Mouse (Mus musculus): ENCODE results near the gene Sox5. TPM values are rescaled to one million over a fixed set of nuclear protein-coding genes. Genes with fewer than 3 reads are reported as not detected.

The Sox5 gene
- polyA plus RNA-seq, 1 experiment from 2014 or later = 43.3 TPM

GRCm38 (mm10) chr6:144553476-144553875 lies 228.3 kb downstream of the Sox5 start:
- Histone ChIP-seq H3K4me2 (ENCODE audit: low read length) (no peak overlapping the region), H3K27ac (ENCODE audit: low read length) (no peak overlapping the region), H3K9me3 (replicated peaks; ENCODE audit: control insufficient read depth, low read length, poor library complexity, severe bottlenecking) (no peaks in the 10 kb centered on the region), H3K27me3 (ENCODE audit: control insufficient read depth, insufficient read depth, low read depth, low read length) (no peaks in the 10 kb centered on the region), H3K4me1 (ENCODE audit: control insufficient read depth, insufficient read depth, low read length) (no peaks in the 10 kb centered on the region), H3K36me3 (ENCODE audit: control insufficient read depth, insufficient read depth, low read length) (no peaks in the 10 kb centered on the region), H3K9ac (ENCODE audit: low read depth, low read length) (no peak overlapping the region), H3K4me3 (ENCODE audit: low read depth, low read length) (no peak overlapping the region)
- WGBS = 60% methylated on average over 6 of the region's 6 CpGs
- no peak for ATAC-seq

GRCm38 (mm10) chr6:144548991-144549390 lies 232.8 kb downstream of the Sox5 start:
- Histone ChIP-seq H3K9ac (ENCODE audit: low read depth, low read length) (no peak overlapping the region), H3K9me3 (replicated peaks; ENCODE audit: control insufficient read depth, low read length, poor library complexity, severe bottlenecking) (no peaks in the 10 kb centered on the region; the same call in 1 of the 2 replicates), H3K27ac (ENCODE audit: low read length) (no peak overlapping the region), H3K4me1 (ENCODE audit: control insufficient read depth, insufficient read depth, low read length) (no peaks in the 10 kb centered on the region), H3K36me3 (ENCODE audit: control insufficient read depth, insufficient read depth, low read length) (no peaks in the 10 kb centered on the region), H3K27me3 (ENCODE audit: control insufficient read depth, insufficient read depth, low read depth, low read length) (no peaks in the 10 kb centered on the region), H3K4me2 (ENCODE audit: low read length) (no peak overlapping the region), H3K4me3 (ENCODE audit: low read depth, low read length) (no peak overlapping the region)
- no peak for ATAC-seq
- 91% methylated on average over 8 of the region's 8 CpGs for WGBS

GRCm38 (mm10) chr6:144547141-144547540 lies 234.6 kb downstream of the Sox5 start:
- Histone ChIP-seq H3K27ac (ENCODE audit: low read length) (no peak overlapping the region), H3K27me3 (ENCODE audit: control insufficient read depth, insufficient read depth, low read depth, low read length) (no peaks in the 10 kb centered on the region), H3K9me3 (replicated peaks; ENCODE audit: control insufficient read depth, low read length, poor library complexity, severe bottlenecking) (no peaks in the 10 kb centered on the region; the same call in 1 of the 2 replicates), H3K4me1 (ENCODE audit: control insufficient read depth, insufficient read depth, low read length) (no peaks in the 10 kb centered on the region), H3K9ac (ENCODE audit: low read depth, low read length) (no peak overlapping the region), H3K4me2 (ENCODE audit: low read length) (no peak overlapping the region), H3K36me3 (ENCODE audit: control insufficient read depth, insufficient read depth, low read length) (no peaks in the 10 kb centered on the region), H3K4me3 (ENCODE audit: low read depth, low read length) (no peak overlapping the region)
- no peak for ATAC-seq

- no peak for ATAC-seq
- no peaks in the 10 kb centered on the region for H3K27me3 ChIP-seq (ENCODE audit: control insufficient read depth, insufficient read depth, low read depth, low read length)
- WGBS = 94% methylated on average over 8 of the region's 8 CpGs
Measured at GRCm38 (mm10) chr6:144545549-144545948, 236.2 kb downstream of the Sox5 start.

GRCm38 (mm10) chr6:144541316-144541715 lies 240.5 kb downstream of the Sox5 start:
- Histone ChIP-seq H3K27ac (ENCODE audit: low read length) (no peak overlapping the region), H3K9ac (ENCODE audit: low read depth, low read length) (no peak overlapping the region), H3K4me1 (ENCODE audit: control insufficient read depth, insufficient read depth, low read length) (no peaks in the 10 kb centered on the region), H3K9me3 (replicated peaks; ENCODE audit: control insufficient read depth, low read length, poor library complexity, severe bottlenecking) (no peaks in the 10 kb centered on the region), H3K36me3 (ENCODE audit: control insufficient read depth, insufficient read depth, low read length) (no peaks in the 10 kb centered on the region), H3K4me3 (ENCODE audit: low read depth, low read length) (no peak overlapping the region), H3K4me2 (ENCODE audit: low read length) (no peak overlapping the region), H3K27me3 (ENCODE audit: control insufficient read depth, insufficient read depth, low read depth, low read length) (no peaks in the 10 kb centered on the region)
- ATAC-seq = no peak
- 76% methylated on average over 9 of the region's 9 CpGs for WGBS

More at GRCm38 (mm10) chr6:144545549-144545948, 236.2 kb downstream of the Sox5 start:
- Histone ChIP-seq H3K4me3 (ENCODE audit: low read depth, low read length) (no peak overlapping the region), H3K4me1 (ENCODE audit: control insufficient read depth, insufficient read depth, low read length) (no peaks in the 10 kb centered on the region), H3K9me3 (replicated peaks; ENCODE audit: control insufficient read depth, low read length, poor library complexity, severe bottlenecking) (no peaks in the 10 kb centered on the region; the same call in 1 of the 2 replicates), H3K9ac (ENCODE audit: low read depth, low read length) (no peak overlapping the region), H3K4me2 (ENCODE audit: low read length) (no peak overlapping the region), H3K36me3 (ENCODE audit: control insufficient read depth, insufficient read depth, low read length) (no peaks in the 10 kb centered on the region), H3K27ac (ENCODE audit: low read length) (no peak overlapping the region)

GRCm38 (mm10) chr6:144539439-144540192 lies 242.2 kb downstream of the Sox5 start:
- H3K9me3 ChIP-seq (replicated peaks; ENCODE audit: control insufficient read depth, low read length, poor library complexity, severe bottlenecking) = no peaks in the 10 kb centered on the region
- H3K4me2 ChIP-seq (ENCODE audit: low read length) = no peak overlapping the region
- H3K27ac ChIP-seq (ENCODE audit: low read length) = no peak overlapping the region
- H3K27me3 ChIP-seq (ENCODE audit: control insufficient read depth, insufficient read depth, low read depth, low read length) = no peaks in the 10 kb centered on the region
- no peaks in the 10 kb centered on the region for H3K4me1 ChIP-seq (ENCODE audit: control insufficient read depth, insufficient read depth, low read length)
- 89% methylated on average over 18 of the region's 18 CpGs for WGBS
- no peak overlapping the region for H3K4me3 ChIP-seq (ENCODE audit: low read depth, low read length)
- H3K9ac ChIP-seq (ENCODE audit: low read depth, low read length) = no peak overlapping the region
- no peaks in the 10 kb centered on the region for H3K36me3 ChIP-seq (ENCODE audit: control insufficient read depth, insufficient read depth, low read length)
- ATAC-seq = no peak

- Histone ChIP-seq H3K9ac (ENCODE audit: low read depth, low read length) (no peak overlapping the region), H3K9me3 (replicated peaks; ENCODE audit: control insufficient read depth, low read length, poor library complexity, severe bottlenecking) (no peaks in the 10 kb centered on the region), H3K27me3 (ENCODE audit: control insufficient read depth, insufficient read depth, low read depth, low read length) (no peaks in the 10 kb centered on the region), H3K36me3 (ENCODE audit: control insufficient read depth, insufficient read depth, low read length) (no peaks in the 10 kb centered on the region), H3K27ac (ENCODE audit: low read length) (no peak overlapping the region), H3K4me2 (ENCODE audit: low read length) (no peak overlapping the region), H3K4me1 (ENCODE audit: control insufficient read depth, insufficient read depth, low read length) (no peaks in the 10 kb centered on the region; the same call in 1 of the 2 replicates), H3K4me3 (ENCODE audit: low read depth, low read length) (no peak overlapping the region)
- WGBS = 60% methylated on average over 11 of the region's 11 CpGs
- 0 out of 2 replicates have a peak, but pooled peaks have one; percentile 51 for ATAC-seq
Measured at GRCm38 (mm10) chr6:144523479-144523878, 258.3 kb downstream of the Sox5 start.

GRCm38 (mm10) chr6:144518811-144519210 lies 263.0 kb downstream of the Sox5 start:
- Histone ChIP-seq H3K36me3 (ENCODE audit: control insufficient read depth, insufficient read depth, low read length) (no peaks in the 10 kb centered on the region), H3K4me1 (ENCODE audit: control insufficient read depth, insufficient read depth, low read length) (no peaks in the 10 kb centered on the region; the same call in 1 of the 2 replicates), H3K27me3 (ENCODE audit: control insufficient read depth, insufficient read depth, low read depth, low read length) (no peaks in the 10 kb centered on the region), H3K9me3 (replicated peaks; ENCODE audit: control insufficient read depth, low read length, poor library complexity, severe bottlenecking) (no peaks in the 10 kb centered on the region), H3K9ac (ENCODE audit: low read depth, low read length) (no peak overlapping the region), H3K4me2 (ENCODE audit: low read length) (no peak overlapping the region), H3K27ac (ENCODE audit: low read length) (no peak overlapping the region), H3K4me3 (ENCODE audit: low read depth, low read length) (no peak overlapping the region)
- ATAC-seq = no peak
- WGBS = 90% methylated on average over 2 of the region's 2 CpGs

- Histone ChIP-seq H3K27me3 (ENCODE audit: control insufficient read depth, insufficient read depth, low read depth, low read length) (no peaks in the 10 kb centered on the region), H3K4me2 (ENCODE audit: low read length) (no peak overlapping the region), H3K36me3 (ENCODE audit: control insufficient read depth, insufficient read depth, low read length) (no peaks in the 10 kb centered on the region), H3K4me1 (ENCODE audit: control insufficient read depth, insufficient read depth, low read length) (no peaks in the 10 kb centered on the region), H3K27ac (ENCODE audit: low read length) (no peak overlapping the region), H3K9ac (ENCODE audit: low read depth, low read length) (no peak overlapping the region), H3K9me3 (replicated peaks; ENCODE audit: control insufficient read depth, low read length, poor library complexity, severe bottlenecking) (no peaks in the 10 kb centered on the region), H3K4me3 (ENCODE audit: low read depth, low read length) (no peak overlapping the region)
- WGBS = 92% methylated on average over 8 of the region's 8 CpGs
- ATAC-seq = no peak
Measured at GRCm38 (mm10) chr6:144515905-144516304, 265.9 kb downstream of the Sox5 start.

All from midbrain, embryonic 16.5 days (tissue).